Mouse (Mus musculus): ENCODE measurements around the gene Phlda1. TPM values are rescaled to one million over a fixed set of nuclear protein-coding genes. Genes with fewer than 3 reads are reported as not detected.

Phlda1 gene
- total RNA-seq, 2 experiments from 2014 or later, result 0.38 TPM; not detected in 1

Other genes with a start within 250 kb of the Phlda1 start
- 2.9 and 11.5 TPM in 2 replicates for gene Bbs10, start 207.6 kb upstream of the Phlda1 start, total RNA-seq (2015; ENCODE audit: low replicate concordance)
- gene Bbs10, start 207.6 kb upstream of the Phlda1 start, total RNA-seq (2017; ENCODE audit: low replicate concordance), result 1.8 and 3.0 TPM in 2 replicates
- 105 and 154 TPM in 2 replicates for gene Nap1l1, start 33.1 kb upstream of the Phlda1 start, total RNA-seq (2015; ENCODE audit: low replicate concordance)
- 128 and 220 TPM in 2 replicates for gene Nap1l1, start 33.1 kb upstream of the Phlda1 start, total RNA-seq (2017; ENCODE audit: low replicate concordance)

Measured in erythroblast, adult 5-6 weeks (primary cell).